Mouse (Mus musculus) lung, postnatal 0 days (tissue): ENCODE data around the gene Epb41l5. TPM values are rescaled to one million over a fixed set of nuclear protein-coding genes. Genes with fewer than 3 reads are reported as not detected.
A peak's percentile ranks its signal among the peaks of the same experiment; 100 is the strongest.

Source experiments
- ATAC-seq: fragments of 200-750 bp; cut with Nextera tagmentation; 2 replicates; pipeline ENCODE4 v1.8.0; 2017; ENCODE audit warnings: moderate library complexity
- DNase-seq: peaks from one replicate; pipeline ENCODE4 v3.0.0-alpha.2; 2016; ENCODE audit warnings: low spot score
- H3K27ac ChIP-seq: fragments of 300-500 bp; sonication (generic); 2 replicates; pipeline ENCODE4 v1.5.1; 2014; ENCODE audit warnings: antibody characterized with exemption, mild to moderate bottlenecking, low read length, mixed read lengths
- H3K27me3 ChIP-seq: fragments of 300-500 bp; sonication (generic); replicated peaks from 2 replicates; pipeline ENCODE4 v1.6.1; 2014; ENCODE audit warnings: low read length, mixed read lengths; ENCODE audit not compliant: insufficient read depth
- H3K36me3 ChIP-seq: fragments of 300-500 bp; sonication (generic); 2 replicates; pipeline ENCODE4 v1.6.1; 2014; ENCODE audit warnings: low read length, mixed read lengths; ENCODE audit not compliant: insufficient read depth
- H3K4me1 ChIP-seq: fragments of 300-500 bp; sonication (generic); 2 replicates; pipeline ENCODE4 v1.6.1; 2014; ENCODE audit warnings: antibody characterized with exemption, low read depth, low read length, mixed read lengths; ENCODE audit not compliant: insufficient read depth
- H3K4me2 ChIP-seq: fragments of 300-500 bp; sonication (generic); replicated peaks from 2 replicates; pipeline ENCODE4 v1.6.1; 2014; ENCODE audit warnings: low read depth, mild to moderate bottlenecking, low read length, moderate library complexity, mixed read lengths
- H3K4me3 ChIP-seq: fragments of 300-500 bp; sonication (generic); 2 replicates; pipeline ENCODE4 v1.5.1; 2014; ENCODE audit warnings: low read depth, low read length
- H3K9ac ChIP-seq: fragments of 300-500 bp; sonication (generic); replicated peaks from 2 replicates; pipeline ENCODE4 v1.6.1; 2014; ENCODE audit warnings: low read depth, mild to moderate bottlenecking
- H3K9me3 ChIP-seq: fragments of 300-500 bp; sonication (generic); 2 replicates; pipeline ENCODE4 v1.6.1; 2016; ENCODE audit warnings: low read length, mixed read lengths
- CTCF ChIP-seq: IDR thresholded peaks from 2 replicates; pipeline ENCODE4 v1.5.1; 2016; ENCODE audit warnings: antibody characterized with exemption, mild to moderate bottlenecking
- EP300 ChIP-seq: IDR thresholded peaks from 2 replicates; pipeline ENCODE4 v1.6.1; 2016; ENCODE audit warnings: antibody characterized with exemption, mild to moderate bottlenecking, control low read depth
- WGBS: fragments of 180-500 bp; shearing (Covaris S2); extraction: QIAGEN DNeasy Blood & Tissue Kit; methylation state at CpG from one replicate; pipeline ENCODE4 v1.1.7; 2014; 5-methylcytosine and 5-hydroxymethylcytosine counted together
- polyA plus RNA-seq: library from polyadenylated mRNA; unstranded; fragments of >200 nt; fragmentation: Nextera tagmentation; extraction: Ambion mirVana; gene quantifications from 2 replicates; pipeline ENCODE4 v1.2.1, GENCODE M21; 2015

The Epb41l5 gene
- polyA plus RNA-seq, 1 experiment from 2014 or later, result 54.7 TPM

DNA sequence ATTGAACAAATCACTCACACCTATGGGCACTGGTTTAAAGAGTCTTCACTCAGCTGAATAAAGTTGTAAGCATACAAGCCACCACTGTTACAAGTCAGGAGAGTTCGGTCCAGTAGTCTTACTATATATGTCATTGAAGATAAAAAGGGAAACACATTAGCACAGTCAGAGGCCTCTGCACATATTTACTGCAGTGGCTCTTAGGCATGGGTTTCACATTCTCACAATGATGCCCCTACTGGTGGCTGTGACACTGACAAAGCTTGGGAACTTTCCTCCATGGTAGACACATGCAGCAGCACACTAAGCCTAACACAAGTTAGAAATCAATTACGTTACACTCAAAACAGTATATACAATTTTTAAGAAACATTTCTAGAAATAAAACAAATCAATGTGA is 5.5 kb upstream of the Epb41l5 start:
- H3K9ac ChIP-seq, result no peak overlapping the region
- no peak overlapping the region for H3K27ac ChIP-seq
- 80% methylated on average over 2 of the region's 2 CpGs for WGBS
- no peak overlapping the region for H3K4me3 ChIP-seq
- TF ChIP-seq EP300, result no peak
- TF ChIP-seq CTCF, result peak; percentile 58
- H3K36me3 ChIP-seq, result no peaks in the 10 kb centered on the region
- 0 out of 2 replicates have a peak, but pooled peaks cover under 1% of the 10 kb centered on the region for H3K4me1 ChIP-seq
- no peaks in the 10 kb centered on the region for H3K27me3 ChIP-seq
- ATAC-seq, result no peak
- no peaks in the 10 kb centered on the region for H3K9me3 ChIP-seq
- DNase-seq, result no peak
- H3K4me2 ChIP-seq, result no peak overlapping the region

DNA sequence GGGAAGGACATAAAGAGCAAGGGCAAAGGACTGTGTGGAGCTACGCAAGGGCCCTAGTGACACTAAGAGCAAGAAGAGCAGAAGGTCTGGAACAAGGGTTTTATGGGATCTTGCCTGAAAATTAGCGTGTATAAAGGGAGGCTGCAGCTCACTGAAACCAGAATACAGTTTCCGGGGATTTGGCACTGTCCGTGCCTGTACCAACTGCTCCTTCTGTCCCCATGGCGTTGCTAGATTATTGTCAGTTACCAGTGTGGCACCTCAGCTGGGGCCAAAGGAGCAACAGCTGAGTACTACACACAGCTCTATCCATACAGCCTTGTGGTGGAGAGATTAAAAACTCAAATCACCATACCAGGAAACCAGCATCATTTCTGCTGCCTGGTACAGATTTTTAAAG is 1.6 kb upstream of the Epb41l5 start:
- Histone ChIP-seq H3K9ac (no peak overlapping the region), H3K27me3 (no peaks in the 10 kb centered on the region), H3K9me3 (no peaks in the 10 kb centered on the region), H3K4me1 (0 out of 2 replicates have a peak, but pooled peaks cover 5% of the 10 kb centered on the region), H3K4me2 (no peak overlapping the region), H3K4me3 (no peak overlapping the region), H3K36me3 (no peaks in the 10 kb centered on the region), H3K27ac (peak overlapping the region; percentile 95)
- WGBS, result 86% methylated on average over 5 of the region's 5 CpGs
- TF ChIP-seq EP300 (no peak), CTCF (no peak)
- DNase-seq (no peak), ATAC-seq (no peak)

DNA sequence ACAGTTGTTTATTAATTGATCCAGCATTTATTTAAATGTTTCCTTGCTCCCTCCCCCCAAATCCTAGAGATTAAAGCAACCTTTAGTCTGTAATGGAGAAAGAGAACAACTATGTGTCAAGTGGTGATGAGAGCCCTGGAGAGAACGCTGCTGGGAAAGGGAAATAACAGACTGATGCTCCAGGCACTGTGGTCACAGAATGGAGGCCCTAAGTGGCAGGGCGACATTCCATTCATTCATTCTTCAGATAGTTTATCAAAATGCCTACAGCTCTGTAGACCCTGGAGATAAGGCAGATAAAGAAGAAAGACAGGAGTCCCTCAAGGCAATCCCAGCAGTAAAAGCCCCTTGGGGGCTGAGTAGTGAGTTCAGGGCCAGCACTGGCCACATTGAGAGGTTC is 827 bp upstream of the Epb41l5 start:
- H3K27ac ChIP-seq, result peak overlapping the region; percentile 95

DNA sequence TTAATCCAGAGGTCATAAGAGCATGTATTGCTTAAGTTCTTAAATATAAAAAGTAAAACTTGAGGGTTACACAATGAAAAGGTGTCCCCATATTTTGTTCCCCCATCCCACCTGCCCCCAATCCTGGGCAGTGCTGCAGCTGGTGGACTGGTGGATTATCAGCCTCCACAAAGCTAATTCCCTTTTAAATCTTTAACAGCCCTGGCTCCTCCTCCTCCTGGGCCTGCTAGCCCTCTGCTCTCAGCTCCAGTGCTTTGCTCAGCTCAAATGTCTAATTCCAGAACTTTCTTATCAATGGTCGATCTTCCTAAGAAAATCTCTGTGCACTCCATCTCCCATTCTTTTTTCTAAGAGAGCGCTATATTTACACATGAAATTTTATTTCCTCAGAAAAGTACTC is 2.4 kb downstream of the Epb41l5 start:
- DNase-seq, result no peak
- no peak for ATAC-seq
- Histone ChIP-seq H3K27ac (no peak overlapping the region), H3K4me1 (0 out of 2 replicates have a peak, but pooled peaks cover 5% of the 10 kb centered on the region), H3K27me3 (no peaks in the 10 kb centered on the region), H3K9me3 (no peaks in the 10 kb centered on the region), H3K4me3 (no peak overlapping the region), H3K36me3 (no peaks in the 10 kb centered on the region), H3K4me2 (peak overlapping the region; percentile 75; the same call in 1 of the 2 replicates), H3K9ac (no peak overlapping the region)
- TF ChIP-seq CTCF (no peak), EP300 (no peak)
- 51% methylated on average over 2 of the region's 2 CpGs for WGBS

More for the DNA sequence above, 827 bp upstream of the Epb41l5 start:
- no peak overlapping the region for H3K9ac ChIP-seq
- 26% methylated on average over 2 of the region's 2 CpGs for WGBS
- H3K4me2 ChIP-seq, result 0 out of 2 replicates have a peak overlapping the region, but pooled peaks have one; percentile 75
- no peaks in the 10 kb centered on the region for H3K9me3 ChIP-seq
- peak; percentile 94 for TF ChIP-seq EP300
- no peak for TF ChIP-seq CTCF
- H3K4me1 ChIP-seq, result 0 out of 2 replicates have a peak, but pooled peaks cover 5% of the 10 kb centered on the region
- no peaks in the 10 kb centered on the region for H3K27me3 ChIP-seq
- peak; percentile 43 for ATAC-seq
- no peaks in the 10 kb centered on the region for H3K36me3 ChIP-seq
- no peak overlapping the region for H3K4me3 ChIP-seq
- peak; percentile 62 for DNase-seq

DNA sequence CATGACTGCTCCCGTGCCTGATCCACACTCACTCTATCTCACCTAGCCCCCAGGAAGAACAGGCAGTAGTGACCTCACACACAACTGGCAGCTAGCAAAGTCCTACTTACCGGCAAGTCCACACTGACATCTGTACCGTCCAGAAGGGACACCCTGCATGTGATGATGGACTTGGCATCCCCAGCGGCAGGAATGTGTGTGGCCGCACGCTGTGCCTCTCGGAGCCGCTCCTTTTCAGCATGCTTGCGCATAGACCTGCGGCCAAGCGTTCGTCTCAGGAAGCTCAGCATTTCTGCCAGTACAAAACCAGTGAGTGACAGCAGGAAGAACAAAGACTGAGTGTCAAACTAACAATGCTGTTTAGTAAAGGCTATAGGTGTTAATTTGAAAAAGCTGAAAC is 6.4 kb downstream of the Epb41l5 start:
- H3K36me3 ChIP-seq, result no peaks in the 10 kb centered on the region
- peak overlapping the region; percentile 14; the same call in 1 of the 2 replicates for H3K27ac ChIP-seq
- TF ChIP-seq CTCF (peak; percentile 65), EP300 (no peak)
- H3K4me1 ChIP-seq, result no peaks in the 10 kb centered on the region
- WGBS, result 56% methylated on average over 12 of the region's 12 CpGs
- no peaks in the 10 kb centered on the region for H3K9me3 ChIP-seq
- H3K9ac ChIP-seq, result no peak overlapping the region
- DNase-seq, result peak; percentile 38
- no peak overlapping the region for H3K4me2 ChIP-seq
- H3K4me3 ChIP-seq, result no peak overlapping the region
- ATAC-seq, result peak; percentile 55; the same call in 1 of the 2 replicates
- H3K27me3 ChIP-seq, result no peaks in the 10 kb centered on the region

DNA sequence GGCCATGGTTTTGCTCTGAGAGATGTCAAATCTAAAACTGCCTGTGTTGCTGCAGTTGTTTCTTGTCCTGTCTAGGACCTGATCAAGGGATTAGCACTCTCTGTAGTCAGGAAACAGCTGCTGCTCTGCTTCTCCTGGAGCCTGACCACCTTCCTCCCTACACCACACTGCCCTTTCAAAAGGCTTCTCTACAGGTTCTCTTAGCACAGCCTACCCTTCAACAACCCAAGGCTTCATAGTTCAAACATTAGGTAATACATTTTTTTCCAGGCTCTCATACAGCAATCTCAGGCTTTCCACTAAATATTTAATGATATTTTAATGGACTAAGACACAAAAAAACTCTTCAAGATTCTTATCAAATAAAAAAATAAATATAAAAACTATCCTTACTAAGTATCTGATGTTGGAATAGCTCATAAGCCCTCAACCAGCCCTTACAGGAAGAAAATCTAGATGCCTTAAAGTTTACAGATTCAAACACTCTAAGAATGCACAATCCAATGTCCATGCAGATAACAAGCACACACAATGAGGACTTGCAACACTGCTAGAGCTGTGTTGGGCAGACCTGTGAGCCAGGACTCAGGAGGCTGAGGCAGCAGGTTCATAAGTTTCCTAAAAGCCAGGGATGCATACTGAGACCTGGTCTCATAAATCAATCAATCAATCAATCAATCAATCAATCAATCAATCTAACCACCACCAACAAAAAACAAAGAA is 7.5 kb downstream of the Epb41l5 start:
- no peak overlapping the region for H3K4me3 ChIP-seq
- no peak overlapping the region for H3K4me2 ChIP-seq
- H3K9me3 ChIP-seq, result no peaks in the 10 kb centered on the region
- H3K4me1 ChIP-seq, result no peaks in the 10 kb centered on the region
- no peak overlapping the region for H3K27ac ChIP-seq
- DNase-seq (peak; percentile 67), ATAC-seq (peak; percentile 89)
- TF ChIP-seq CTCF (no peak), EP300 (peak; percentile 63; the same call in 1 of the 2 replicates)
- no peaks in the 10 kb centered on the region for H3K36me3 ChIP-seq
- H3K27me3 ChIP-seq, result no peaks in the 10 kb centered on the region
- no peak overlapping the region for H3K9ac ChIP-seq
